Mouse (Mus musculus) gastrocnemius, adult 18-20 months (tissue): ENCODE data around the gene Fasl. TPM values are rescaled to one million over a fixed set of nuclear protein-coding genes. Genes with fewer than 3 reads are reported as not detected.

Source experiments
- DNase-seq: peaks from one replicate; pipeline ENCODE4 v3.0.0; 2021; ENCODE audit warnings: low spot score
- long read RNA-seq, 2 experiments: library from polyadenylated mRNA; stranded (forward); transcript quantifications; one replicate each; pipeline ENCODE4 v2.0.0; 2021
- total RNA-seq, 2 experiments: library from RNA; stranded (reverse); gene quantifications; 2 replicates each; pipeline ENCODE4 v1.2.3; 2021

Gene Fasl
- total RNA-seq = not detected
- long read RNA-seq, experiment 1 = 0 reads
- long read RNA-seq, experiment 2 = 0 reads

- DNase-seq = no peak
Measured at GRCm38 (mm10) chr1:161788339-161788738, at the start of gene Fasl. Gene Fasl, minus strand, starts transcription at chr1:161788495.

DNA sequence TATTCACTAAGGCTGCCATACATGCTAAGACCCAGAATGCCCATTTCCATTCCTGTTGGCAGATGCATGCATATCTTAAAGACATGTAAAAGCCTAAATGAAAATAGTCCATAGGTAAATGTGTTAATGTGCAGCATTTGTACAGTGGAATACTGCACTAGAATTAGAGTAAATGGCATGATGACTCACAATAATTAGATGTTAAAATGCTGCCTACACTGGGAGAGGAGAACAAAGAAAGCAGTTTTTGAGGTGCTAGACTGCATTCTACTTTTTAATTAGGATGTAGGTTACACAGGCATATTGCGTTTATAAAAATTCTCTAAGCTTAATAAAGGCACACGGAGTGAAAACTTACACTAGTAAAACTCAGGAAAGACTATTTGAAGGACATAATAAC, 38.4 kb upstream of the Fasl start:
- DNase-seq = no peak

DNA sequence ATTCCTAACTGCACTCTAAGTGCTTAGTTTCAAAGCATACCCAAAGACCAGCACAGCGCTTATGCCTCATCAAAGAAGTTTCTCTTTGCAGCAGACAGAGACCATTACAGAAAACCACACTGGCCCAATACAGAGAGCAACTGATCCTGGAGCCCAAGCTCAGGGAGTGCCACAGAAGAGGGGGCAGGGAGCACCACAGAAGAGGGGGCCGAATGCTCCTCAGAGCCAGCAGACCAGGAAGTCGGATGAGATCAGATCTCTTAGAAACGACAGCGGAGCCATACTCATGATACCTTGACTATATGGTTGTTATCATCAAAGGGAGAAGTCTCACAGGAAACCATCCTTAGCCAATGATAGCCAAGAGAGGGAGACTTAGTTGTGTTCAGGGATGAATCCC, 21.1 kb upstream of the Fasl start:
- no peak for DNase-seq

GRCm38 (mm10) chr1:161808980-161809379, 20.7 kb upstream of the Fasl start:
- no peak for DNase-seq

GRCm38 (mm10) chr1:161804541-161804971, 16.3 kb upstream of the Fasl start:
- no peak for DNase-seq

DNA sequence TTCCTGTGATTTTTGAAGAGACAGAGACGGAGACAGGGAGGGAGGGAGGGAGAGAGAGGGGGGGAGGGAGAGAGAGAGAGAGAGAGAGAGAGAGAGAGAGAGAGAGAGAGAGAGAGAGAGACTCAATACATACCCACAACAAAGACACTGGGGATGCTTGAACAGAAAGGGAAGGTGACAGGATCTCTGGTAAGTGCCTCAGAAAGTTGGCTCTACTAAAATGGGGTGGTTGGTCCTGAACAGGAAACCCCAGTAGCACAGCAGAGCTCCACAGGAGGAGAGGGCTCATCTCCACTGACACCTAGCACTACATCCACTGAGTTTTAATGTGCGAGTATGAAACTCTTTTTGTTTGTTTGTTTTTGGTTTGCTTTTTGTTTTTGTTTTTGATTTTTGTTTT, 13.0 kb upstream of the Fasl start:
- DNase-seq = no peak

DNA sequence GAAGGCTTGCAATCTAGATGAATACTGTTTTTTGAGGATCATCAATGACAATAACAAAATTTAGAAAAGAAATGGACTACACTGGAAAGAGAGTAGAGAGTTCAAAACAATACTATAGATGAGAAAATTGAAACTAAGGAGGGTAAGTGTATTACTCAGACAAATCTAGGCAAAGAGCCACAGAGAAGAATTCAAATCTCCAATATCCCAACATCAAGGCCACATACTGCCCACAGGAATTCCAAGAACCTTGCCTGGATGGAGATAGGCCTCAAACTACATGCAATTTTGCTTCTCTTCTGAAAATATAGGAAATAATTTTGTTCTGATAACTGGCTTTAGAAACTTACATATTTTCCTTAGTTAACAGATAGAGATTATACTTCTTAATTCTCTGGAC, 12.0 kb upstream of the Fasl start:
- DNase-seq = no peak

GRCm38 (mm10) chr1:161799791-161800190, 11.5 kb upstream of the Fasl start:
- DNase-seq = no peak

GRCm38 (mm10) chr1:161798866-161799265, 10.6 kb upstream of the Fasl start:
- no peak for DNase-seq

- DNase-seq = no peak
Measured at GRCm38 (mm10) chr1:161794447-161795211, 6.3 kb upstream of the Fasl start.

GRCm38 (mm10) chr1:161793321-161793720, 5.0 kb upstream of the Fasl start:
- DNase-seq = no peak

GRCm38 (mm10) chr1:161792687-161792969, 4.3 kb upstream of the Fasl start:
- DNase-seq = no peak

DNA sequence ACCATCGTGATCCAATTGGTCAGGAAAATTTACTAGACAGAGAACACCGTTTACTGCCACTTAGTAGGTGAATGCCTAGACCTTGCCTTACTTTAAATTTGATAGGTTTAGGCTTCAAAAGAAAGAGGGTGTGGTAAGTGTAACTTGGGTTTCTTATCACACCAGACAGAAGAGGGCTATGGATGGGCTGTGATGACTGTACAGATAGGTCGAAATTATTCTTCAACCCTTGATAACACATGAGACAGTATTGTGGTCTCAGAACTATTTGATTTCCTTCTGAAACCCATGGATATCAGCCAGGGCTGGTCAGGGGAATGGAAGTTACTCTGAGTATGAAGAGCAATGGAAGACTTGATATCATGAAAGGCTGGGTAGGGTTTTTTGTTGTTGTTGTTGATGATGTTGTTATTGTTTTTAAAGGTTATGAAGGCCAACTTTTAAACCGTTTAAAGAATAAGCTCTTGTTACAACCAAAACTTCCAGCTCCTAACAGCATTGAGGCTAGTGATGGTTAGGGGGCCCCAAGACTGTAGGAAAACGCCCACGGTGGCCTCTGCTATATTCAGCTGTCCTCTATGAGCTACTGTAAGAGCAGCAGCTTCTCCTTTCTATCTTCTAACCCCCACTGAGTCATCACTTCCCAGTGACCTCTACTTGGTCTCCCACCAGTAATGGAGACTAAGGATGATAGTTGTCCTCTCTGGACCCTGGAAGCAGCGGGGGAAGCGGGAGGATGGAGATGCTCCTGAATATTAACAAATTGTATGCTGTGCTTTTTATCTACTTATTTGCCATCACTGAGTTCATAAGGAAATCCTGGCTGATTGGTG, 3.8 kb upstream of the Fasl start:
- no peak for DNase-seq

DNA sequence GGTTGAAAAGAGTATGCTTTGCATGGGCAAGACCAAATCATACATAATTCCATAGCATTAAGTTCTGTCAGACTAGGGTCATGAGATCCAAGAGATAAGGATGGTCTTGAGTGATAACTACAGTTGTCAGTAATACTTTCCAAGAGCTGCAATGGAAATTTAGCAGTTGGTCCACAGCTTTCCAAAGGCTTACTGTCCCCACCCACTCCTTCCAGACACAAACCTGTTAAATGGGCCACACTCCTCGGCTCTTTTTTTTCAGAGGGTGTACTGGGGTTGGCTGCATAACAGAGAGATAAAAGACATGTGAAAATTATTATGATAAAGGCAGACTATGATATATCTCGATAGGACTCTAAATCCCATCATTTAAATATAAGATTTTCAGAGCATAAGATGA, 5.6 kb downstream of the Fasl start:
- no peak for DNase-seq

DNA sequence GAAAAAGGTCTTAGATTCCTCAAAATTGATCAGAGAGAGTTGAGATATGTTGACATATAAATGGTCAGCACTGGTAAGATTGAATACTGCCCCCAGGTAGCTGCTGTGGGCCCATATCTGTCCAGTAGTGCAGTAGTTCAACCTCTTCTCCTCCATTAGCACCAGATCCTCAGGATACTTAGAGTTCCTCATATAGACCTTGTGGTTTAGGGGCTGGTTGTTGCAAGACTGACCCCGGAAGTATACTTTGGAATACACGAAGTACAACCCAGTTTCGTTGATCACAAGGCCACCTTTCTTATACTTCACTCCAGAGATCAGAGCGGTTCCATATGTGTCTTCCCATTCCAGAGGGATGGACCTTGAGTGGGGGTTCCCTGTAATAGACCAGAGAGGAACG, 6.7 kb downstream of the Fasl start:
- DNase-seq = no peak

DNA sequence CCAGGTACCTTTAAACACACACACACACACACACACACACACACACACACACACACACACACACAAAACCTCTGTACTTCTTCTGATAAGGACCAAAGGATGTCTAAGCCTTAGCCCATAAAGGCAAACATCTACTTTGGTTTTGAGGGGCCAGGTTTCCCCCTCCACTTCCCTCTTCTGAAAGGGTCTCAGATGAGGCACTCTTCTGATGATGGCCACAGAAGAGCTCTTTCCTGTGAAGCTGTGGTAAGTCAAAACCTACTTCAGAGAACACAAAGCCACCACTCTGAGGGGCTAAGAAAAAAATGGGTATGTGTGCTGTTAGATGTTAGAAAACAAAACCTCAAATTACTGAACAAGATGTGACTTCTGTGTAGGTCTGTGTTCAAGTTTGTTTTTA, 9.2 kb downstream of the Fasl start:
- no peak for DNase-seq

- DNase-seq = no peak
Measured at GRCm38 (mm10) chr1:161775151-161775550, 13.1 kb downstream of the Fasl start.

DNA sequence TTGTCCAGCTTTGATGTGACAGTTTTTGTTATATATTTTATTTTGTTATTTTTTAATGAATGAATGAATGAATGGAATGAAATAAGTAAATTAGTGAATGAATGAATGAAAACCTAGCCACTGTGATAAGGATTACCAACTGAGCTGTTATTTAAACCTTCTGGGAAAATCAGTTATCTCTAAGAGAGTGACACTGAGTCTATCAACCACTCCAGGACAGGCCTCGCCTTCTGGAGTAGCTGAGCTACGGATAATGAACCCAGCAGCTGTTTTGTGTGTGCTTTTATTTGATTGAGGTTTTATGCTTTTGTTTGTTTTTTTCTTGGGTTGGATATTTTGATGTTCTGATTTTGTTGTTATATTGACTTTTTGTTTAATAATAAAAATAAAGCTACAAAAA, 17.0 kb downstream of the Fasl start:
- no peak for DNase-seq

DNA sequence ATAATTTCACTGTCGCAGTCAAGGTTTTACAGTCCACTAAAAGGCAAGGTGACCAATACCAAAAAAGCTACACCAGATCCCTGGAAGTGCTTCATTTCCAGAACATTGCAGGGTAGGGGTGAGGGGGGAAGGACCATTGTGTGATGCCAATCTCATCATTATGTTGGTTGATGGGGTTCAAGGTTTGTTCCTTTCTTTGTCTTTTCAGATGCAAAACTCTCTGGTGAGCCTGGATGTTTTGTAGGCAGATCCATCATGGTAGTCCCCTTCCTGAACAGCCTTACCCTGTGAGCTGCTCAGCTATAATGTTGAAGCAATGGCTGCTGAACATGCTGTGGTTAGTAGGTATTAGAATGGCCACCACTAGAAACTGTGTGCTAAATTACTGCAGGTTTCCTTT, 19.0 kb downstream of the Fasl start:
- no peak for DNase-seq

- DNase-seq = no peak
Measured at GRCm38 (mm10) chr1:161767101-161767524, 21.2 kb downstream of the Fasl start.

DNA sequence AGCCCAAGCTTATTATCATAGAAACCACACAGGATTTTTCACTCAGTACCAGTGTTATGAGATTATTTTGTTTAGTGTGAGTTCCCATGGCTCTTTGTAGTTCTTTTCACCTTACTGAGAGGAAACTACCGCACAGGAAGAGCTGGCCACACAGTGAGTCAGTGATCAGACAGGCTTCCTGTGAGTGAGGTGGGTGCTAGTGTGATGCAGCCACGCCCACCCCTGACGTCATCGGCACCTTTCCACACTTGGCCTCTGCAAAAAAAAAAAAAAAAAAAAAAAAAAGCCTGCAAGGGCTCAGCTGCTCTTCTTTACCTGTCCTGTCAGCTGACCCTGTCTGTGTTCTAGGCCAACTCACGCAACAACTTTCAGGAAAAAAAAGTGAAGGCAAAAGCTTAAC, 21.6 kb downstream of the Fasl start:
- DNase-seq = no peak

DNA sequence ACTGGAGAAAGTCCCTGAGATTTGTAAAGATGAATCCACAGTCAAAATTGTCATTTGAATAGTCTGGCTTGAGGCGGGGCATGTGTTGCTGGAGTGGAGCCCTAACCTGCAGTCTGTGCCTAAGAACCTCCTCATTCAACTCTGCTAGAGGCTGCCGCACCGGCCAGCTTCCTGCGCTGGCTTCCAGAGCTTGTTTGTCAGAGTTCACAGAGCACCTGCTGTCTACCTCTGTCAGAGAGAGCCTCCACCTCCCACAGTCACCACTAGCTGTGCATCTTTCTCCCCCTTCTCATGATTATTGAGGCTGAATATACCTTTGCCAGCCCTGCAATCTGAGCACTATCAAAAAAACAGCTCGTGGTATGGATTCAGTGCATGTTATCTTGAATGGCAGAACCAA, 22.4 kb downstream of the Fasl start:
- DNase-seq = no peak

- no peak for DNase-seq
Measured at GRCm38 (mm10) chr1:161764964-161765363, 23.3 kb downstream of the Fasl start.
